Mouse (Mus musculus) stomach, embryonic 16.5 days (tissue): ENCODE data around the gene Atp2b4. TPM values are rescaled to one million over a fixed set of nuclear protein-coding genes. Genes with fewer than 3 reads are reported as not detected.
A peak's percentile ranks its signal among the peaks of the same experiment; 100 is the strongest.

Source experiments
- ATAC-seq: fragments of 200-750 bp; cut with Nextera tagmentation; 2 replicates; pipeline ENCODE4 v1.8.0; 2017; ENCODE audit warnings: moderate number of reproducible peaks, moderate TSS enrichment; ENCODE audit not compliant: insufficient read depth, low FRiP score
- H3K27ac ChIP-seq: fragments of 300-500 bp; sonication (generic); 2 replicates; pipeline ENCODE4 v1.5.1; 2014; ENCODE audit warnings: low read length
- H3K27me3 ChIP-seq: fragments of 300-500 bp; sonication (generic); 2 replicates; pipeline ENCODE4 v1.6.1; 2014; ENCODE audit warnings: low read length, control low read depth, mixed read lengths; ENCODE audit not compliant: control insufficient read depth, insufficient read depth
- H3K36me3 ChIP-seq: fragments of 300-500 bp; sonication (generic); 2 replicates; pipeline ENCODE4 v1.6.1; 2014; ENCODE audit warnings: low read length; ENCODE audit not compliant: control insufficient read depth, insufficient read depth
- H3K4me1 ChIP-seq: fragments of 300-500 bp; sonication (generic); 2 replicates; pipeline ENCODE4 v1.6.1; 2014; ENCODE audit warnings: low read length, control low read depth, mixed read lengths; ENCODE audit not compliant: control insufficient read depth, insufficient read depth
- H3K4me2 ChIP-seq: fragments of 300-500 bp; sonication (generic); 2 replicates; pipeline ENCODE4 v1.6.1; 2014; ENCODE audit warnings: low read depth, low read length, mixed read lengths
- H3K4me3 ChIP-seq: fragments of 300-500 bp; sonication (generic); replicated peaks from 2 replicates; pipeline ENCODE4 v1.5.1; 2014; ENCODE audit warnings: mild to moderate bottlenecking, low read length
- H3K9ac ChIP-seq: fragments of 300-500 bp; sonication (generic); 2 replicates; pipeline ENCODE4 v1.6.1; 2014; ENCODE audit warnings: low read length
- H3K9me3 ChIP-seq: fragments of 300-500 bp; sonication (generic); replicated peaks from 2 replicates; pipeline ENCODE4 v1.6.1; 2016; ENCODE audit warnings: low read length, control low read depth; ENCODE audit not compliant: control insufficient read depth
- WGBS: fragments of 180-500 bp; shearing (Covaris S2); extraction: QIAGEN DNeasy Blood & Tissue Kit; methylation state at CpG from one replicate; pipeline ENCODE4 v1.1.7; 2014; 5-methylcytosine and 5-hydroxymethylcytosine counted together
- polyA plus RNA-seq: library from polyadenylated mRNA; unstranded; fragments of >200 nt; fragmentation: Nextera tagmentation; extraction: Ambion mirVana; gene quantifications from 2 replicates; pipeline ENCODE4 v1.2.1, GENCODE M21; 2015

The Atp2b4 gene
- polyA plus RNA-seq, 1 experiment from 2014 or later = 23.9 TPM

- no peak overlapping the region for H3K4me3 ChIP-seq
- H3K9me3 ChIP-seq = no peaks in the 10 kb centered on the region
- no peaks in the 10 kb centered on the region for H3K36me3 ChIP-seq
- no peak overlapping the region for H3K4me2 ChIP-seq
- peak; percentile 60; the same call in 1 of the 2 replicates for ATAC-seq
- H3K9ac ChIP-seq = no peak overlapping the region; the same call in 1 of the 2 replicates
- H3K27ac ChIP-seq = peak overlapping the region; percentile 86
- WGBS = 17% methylated on average over 11 of the region's 11 CpGs
- peaks cover 27% of the 10 kb centered on the region for H3K4me1 ChIP-seq
- no peaks in the 10 kb centered on the region for H3K27me3 ChIP-seq
Observed at GRCm38 (mm10) chr1:133766901-133767529, 33.8 kb downstream of the Atp2b4 start.

DNA sequence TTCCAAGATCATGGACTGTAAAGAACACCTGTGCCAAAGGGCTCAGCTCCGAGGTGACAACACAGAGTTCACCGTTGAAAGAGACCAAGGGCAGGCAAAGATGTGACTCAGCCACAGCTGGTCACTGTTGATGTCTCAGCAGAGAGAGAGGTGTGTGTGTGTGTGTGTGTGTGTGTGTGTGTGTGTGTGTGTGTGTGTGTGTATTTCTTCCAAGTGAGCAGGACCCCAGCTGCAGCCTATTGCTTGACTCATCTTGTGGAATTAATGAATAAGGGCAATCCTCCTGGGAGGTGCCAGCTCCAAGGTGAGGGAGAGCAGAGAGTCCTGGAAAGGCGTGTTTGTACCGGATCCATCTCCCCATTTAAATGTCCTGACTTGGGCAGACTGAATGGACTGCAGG, 35.5 kb downstream of the Atp2b4 start:
- no peak for ATAC-seq
- WGBS = 71% methylated on average over 4 of the region's 4 CpGs

DNA sequence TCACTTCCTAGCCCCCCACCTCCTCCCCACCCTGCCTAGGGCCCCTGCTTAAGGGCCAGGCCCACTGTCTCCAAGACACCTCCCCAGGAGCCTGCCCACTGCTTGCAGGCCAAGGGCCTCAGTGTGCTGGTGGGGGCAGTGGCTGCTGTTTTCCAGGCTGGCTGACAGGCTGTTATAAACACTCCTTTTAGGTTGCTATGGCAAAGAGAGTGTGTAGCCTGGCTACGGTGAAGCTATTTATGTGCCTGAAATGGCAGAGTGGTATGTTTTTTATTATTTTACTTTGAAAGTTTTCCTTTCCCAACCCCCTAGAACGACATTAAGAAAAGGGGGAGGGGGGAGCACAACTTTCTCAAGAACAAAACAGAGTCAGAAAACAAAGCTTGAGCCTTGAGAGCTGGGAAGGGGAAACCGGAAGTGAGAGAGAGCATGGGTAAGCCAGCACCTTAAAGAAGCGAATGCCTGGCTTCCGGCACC, 37.9 kb downstream of the Atp2b4 start:
- no peak overlapping the region for H3K9ac ChIP-seq

More for the DNA sequence above, 35.5 kb downstream of the Atp2b4 start:
- Histone ChIP-seq H3K4me3 (no peak overlapping the region), H3K4me2 (no peak overlapping the region), H3K9me3 (no peaks in the 10 kb centered on the region), H3K27ac (no peak overlapping the region), H3K36me3 (no peaks in the 10 kb centered on the region), H3K27me3 (no peaks in the 10 kb centered on the region), H3K9ac (no peak overlapping the region), H3K4me1 (peaks cover 38% of the 10 kb centered on the region)

DNA sequence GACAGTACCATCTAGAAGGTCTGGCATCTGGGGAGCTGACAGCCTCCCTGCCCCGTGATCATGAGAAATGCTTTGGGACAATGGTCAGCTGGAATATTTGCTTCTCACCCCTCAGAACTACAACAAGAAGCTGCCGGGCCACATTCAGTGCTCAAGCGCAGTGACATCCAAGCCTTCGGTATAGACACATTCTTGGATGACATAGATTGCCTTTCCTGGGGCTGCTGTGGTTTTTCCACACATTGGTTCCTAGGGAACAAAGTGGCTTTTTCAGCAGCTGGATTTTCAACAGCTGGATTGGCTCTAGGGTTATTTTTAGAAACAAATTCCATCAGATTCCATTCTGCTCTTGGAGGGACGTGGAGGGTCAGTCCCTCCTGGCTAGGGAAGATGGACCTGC, 39.6 kb downstream of the Atp2b4 start:
- ATAC-seq = no peak
- Histone ChIP-seq H3K4me2 (no peak overlapping the region), H3K27ac (peak overlapping the region; percentile 17; the same call in 1 of the 2 replicates), H3K9ac (no peak overlapping the region), H3K4me3 (no peak overlapping the region), H3K9me3 (no peaks in the 10 kb centered on the region), H3K36me3 (no peaks in the 10 kb centered on the region), H3K27me3 (no peaks in the 10 kb centered on the region), H3K4me1 (peaks cover 21% of the 10 kb centered on the region)
- 44% methylated on average over 5 of the region's 5 CpGs for WGBS

More for the DNA sequence above, 37.9 kb downstream of the Atp2b4 start:
- peak overlapping the region; percentile 36 for H3K27ac ChIP-seq
- H3K36me3 ChIP-seq = no peaks in the 10 kb centered on the region
- peak; percentile 70; the same call in 1 of the 2 replicates for ATAC-seq
- H3K9me3 ChIP-seq = no peaks in the 10 kb centered on the region
- no peak overlapping the region for H3K4me2 ChIP-seq
- H3K4me3 ChIP-seq = no peak overlapping the region
- 51% methylated on average over 5 of the region's 5 CpGs for WGBS
- peaks cover 37% of the 10 kb centered on the region for H3K4me1 ChIP-seq
- H3K27me3 ChIP-seq = no peaks in the 10 kb centered on the region

DNA sequence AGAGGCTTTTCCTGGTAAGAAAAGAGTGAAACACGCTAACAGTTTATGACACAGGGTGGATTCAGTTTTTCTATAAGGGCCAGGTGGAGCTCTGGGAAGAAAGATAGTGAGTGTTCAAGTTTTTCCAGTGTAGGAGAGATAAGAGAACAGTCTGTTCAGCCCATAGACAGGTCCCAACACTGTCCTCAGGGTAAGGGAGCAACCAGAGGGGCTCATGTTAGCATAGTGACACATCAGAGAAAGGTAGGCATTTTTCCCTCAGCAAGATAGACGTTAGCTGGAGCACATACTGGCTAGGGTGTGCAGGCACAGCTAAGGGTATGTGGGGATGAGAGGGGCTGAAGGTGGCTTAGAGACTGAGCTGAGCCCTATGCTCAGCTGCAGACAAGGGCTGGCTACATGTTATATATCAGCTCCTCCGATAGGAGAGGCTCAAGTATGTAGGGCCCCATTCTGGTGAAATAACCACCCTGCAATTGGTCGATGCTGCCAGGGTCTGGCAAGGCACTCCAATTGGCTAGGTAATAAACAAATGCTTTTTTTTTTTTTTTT, 46.4 kb downstream of the Atp2b4 start:
- no peaks in the 10 kb centered on the region for H3K9me3 ChIP-seq
- peak; percentile 56; the same call in 1 of the 2 replicates for ATAC-seq
- H3K4me3 ChIP-seq = no peak overlapping the region
- 66% methylated on average over 4 of the region's 4 CpGs for WGBS
- H3K4me1 ChIP-seq = peaks cover 9% of the 10 kb centered on the region; the same call in 1 of the 2 replicates
- H3K27ac ChIP-seq = peak overlapping the region; percentile 57
- H3K9ac ChIP-seq = 0 out of 2 replicates have a peak overlapping the region, but pooled peaks have one; percentile 38
- no peak overlapping the region for H3K4me2 ChIP-seq
- H3K27me3 ChIP-seq = no peaks in the 10 kb centered on the region
- H3K36me3 ChIP-seq = no peaks in the 10 kb centered on the region

- Histone ChIP-seq H3K4me3 (no peak overlapping the region), H3K4me2 (no peak overlapping the region), H3K27ac (no peak overlapping the region), H3K36me3 (no peaks in the 10 kb centered on the region), H3K27me3 (no peaks in the 10 kb centered on the region), H3K9me3 (no peaks in the 10 kb centered on the region), H3K4me1 (peaks cover 12% of the 10 kb centered on the region; the same call in 1 of the 2 replicates), H3K9ac (no peak overlapping the region)
- ATAC-seq = no peak
- WGBS = 85% methylated on average over 8 of the region's 8 CpGs
Observed at GRCm38 (mm10) chr1:133753325-133753724, 47.5 kb downstream of the Atp2b4 start.

DNA sequence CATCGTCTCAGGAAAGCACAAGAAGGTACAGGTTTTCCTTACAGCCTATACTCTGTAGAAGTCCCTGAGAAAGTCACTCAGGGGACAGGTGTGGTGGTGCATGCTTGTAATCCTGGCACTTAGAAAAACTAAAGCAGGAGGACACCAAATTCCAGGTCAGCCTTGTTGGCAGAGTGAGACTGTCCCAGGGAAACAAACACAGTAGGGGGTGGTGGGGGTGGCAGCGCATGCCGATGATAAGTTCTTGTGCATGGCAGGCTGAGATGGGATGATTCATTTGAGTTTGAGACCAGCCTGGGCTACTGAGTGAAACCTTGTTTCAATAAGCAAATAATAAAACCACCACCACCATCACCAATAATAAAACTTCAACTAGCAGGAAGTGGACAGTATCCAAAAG, 49.2 kb downstream of the Atp2b4 start:
- H3K4me2 ChIP-seq = no peak overlapping the region
- H3K9me3 ChIP-seq = no peaks in the 10 kb centered on the region
- no peaks in the 10 kb centered on the region for H3K36me3 ChIP-seq
- H3K4me3 ChIP-seq = no peak overlapping the region
- ATAC-seq = no peak
- H3K27me3 ChIP-seq = no peaks in the 10 kb centered on the region
- no peak overlapping the region for H3K27ac ChIP-seq
- H3K4me1 ChIP-seq = peaks cover 12% of the 10 kb centered on the region; the same call in 1 of the 2 replicates
- H3K9ac ChIP-seq = no peak overlapping the region
- 87% methylated on average over 3 of the region's 3 CpGs for WGBS

DNA sequence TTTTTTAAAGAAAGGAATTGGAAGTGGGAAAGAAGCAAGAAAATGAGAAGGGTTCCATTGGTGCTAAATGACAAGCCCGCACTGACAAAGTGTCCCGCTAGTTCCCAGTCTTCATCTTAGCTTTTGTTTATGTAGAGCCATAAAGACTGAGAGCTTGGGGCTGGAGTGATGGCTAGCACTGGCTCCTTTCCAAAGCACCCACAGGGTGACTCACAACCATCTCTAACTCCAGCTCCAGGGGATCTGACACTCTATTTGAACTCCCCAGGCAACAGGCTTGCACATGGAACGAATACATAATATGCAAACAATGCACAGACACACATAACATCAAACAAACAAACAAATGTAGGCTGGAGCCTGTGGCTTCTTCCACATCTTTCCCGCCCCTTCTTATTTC, 50.9 kb downstream of the Atp2b4 start:
- no peak overlapping the region for H3K27ac ChIP-seq
- no peak overlapping the region for H3K9ac ChIP-seq
- H3K4me1 ChIP-seq = peaks cover 20% of the 10 kb centered on the region
- no peak overlapping the region for H3K4me2 ChIP-seq
- 66% methylated on average over 4 of the region's 4 CpGs for WGBS
- no peaks in the 10 kb centered on the region for H3K36me3 ChIP-seq
- no peaks in the 10 kb centered on the region for H3K27me3 ChIP-seq
- no peak overlapping the region for H3K4me3 ChIP-seq
- ATAC-seq = no peak
- H3K9me3 ChIP-seq = no peaks in the 10 kb centered on the region

GRCm38 (mm10) chr1:133745078-133745495, 55.8 kb downstream of the Atp2b4 start:
- no peaks in the 10 kb centered on the region for H3K36me3 ChIP-seq
- H3K9ac ChIP-seq = peak overlapping the region; percentile 63
- 35% methylated on average over 9 of the region's 9 CpGs for WGBS
- ATAC-seq = peak; percentile 61
- H3K27ac ChIP-seq = peak overlapping the region; percentile 88
- no peaks in the 10 kb centered on the region for H3K9me3 ChIP-seq
- H3K4me2 ChIP-seq = peak overlapping the region; percentile 22; the same call in 1 of the 2 replicates
- H3K4me3 ChIP-seq = no peak overlapping the region
- no peaks in the 10 kb centered on the region for H3K27me3 ChIP-seq
- peaks cover 33% of the 10 kb centered on the region for H3K4me1 ChIP-seq
